ENCODE assay signal across 15 mouse cellular contexts in the genomic region with DNA sequence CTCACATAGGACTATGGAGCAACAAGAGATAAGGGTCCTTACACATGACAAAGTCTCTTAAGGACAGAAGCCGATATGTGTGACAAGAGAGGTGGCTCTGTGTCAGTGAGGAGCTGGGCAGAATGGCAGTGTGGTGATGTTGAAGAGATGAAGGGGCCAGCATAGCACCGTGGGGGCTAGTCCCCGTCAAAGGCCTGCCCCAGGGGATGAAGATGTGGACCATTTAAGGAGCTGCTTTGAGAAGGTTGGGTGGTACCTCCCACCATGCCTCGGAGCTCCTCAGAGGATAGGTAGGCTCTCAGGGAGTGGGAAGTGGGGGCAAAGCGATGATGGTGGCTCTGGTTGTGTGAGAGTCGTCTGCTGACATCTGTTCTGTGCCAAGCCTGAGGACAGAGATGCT. TPM values are rescaled to one million over a fixed set of nuclear protein-coding genes. Genes with fewer than 3 reads are reported as not detected.
DNase-seq lines count a peak whose midpoint lies in the region; ATAC-seq and TF ChIP-seq lines count a peak whose summit lies in the region.
"Had no signal": no experiment of that assay in that cellular context is flagged by ENCODE, and none has a peak within 500 bp of the region (broad histone marks: within the 10 kb centered on the region; RNA-seq: fewer than 3 reads in every experiment).

No protein-coding gene starts in this region.

- no peaks in the 10 kb centered on the region for H3K36me3 ChIP-seq in intestine, embryonic 16.5 days (ENCODE audit: control insufficient read depth, insufficient read depth, low read length)
- H3K36me3 ChIP-seq in intestine, embryonic 15.5 days: no peaks in the 10 kb centered on the region
- H3K36me3 ChIP-seq in midbrain, embryonic 15.5 days (replicated peaks): no peaks in the 10 kb centered on the region
- no peaks in the 10 kb centered on the region for H3K36me3 ChIP-seq in midbrain, embryonic 13.5 days
- H3K36me3 ChIP-seq in limb, embryonic 10.5 days: no peaks in the 10 kb centered on the region
- H3K36me3 ChIP-seq: embryonic facial prominence, embryonic 12.5 days; forebrain, embryonic 15.5 days; heart, embryonic 13.5 days had no signal

- WGBS in intestine, embryonic 16.5 days: 81% methylated on average over 6 of the region's 6 CpGs
- WGBS in intestine, embryonic 15.5 days: 85% methylated on average over 6 of the region's 6 CpGs
- 87% methylated on average over 6 of the region's 6 CpGs for WGBS in midbrain, embryonic 15.5 days
- WGBS in midbrain, embryonic 13.5 days: 91% methylated on average over 6 of the region's 6 CpGs
- WGBS in limb, embryonic 10.5 days: 88% methylated on average over 6 of the region's 6 CpGs

- intact Hi-C loops in gastrocnemius, adult 2 months (cut with DNase I): no loop called here

- no peak for DNase-seq in gastrocnemius, adult 2 months
- DNase-seq in gastrocnemius, postnatal 4 days (ENCODE audit: low spot score in 2 of 2): no peak
- no peak for DNase-seq in limb, embryonic 10.5 days (ENCODE audit: low spot score)
- DNase-seq: adrenal gland, postnatal 10 days; gastrocnemius, postnatal 25 days had no signal

- H3K4me1 ChIP-seq in intestine, embryonic 16.5 days (ENCODE audit: control insufficient read depth, insufficient read depth, low read length): peaks cover 6% of the 10 kb centered on the region; the same call in 1 of the 2 replicates
- no peaks in the 10 kb centered on the region; the same call in 1 of the 2 replicates for H3K4me1 ChIP-seq in intestine, embryonic 15.5 days (replicated peaks)
- no peaks in the 10 kb centered on the region; the same call in 1 of the 2 replicates for H3K4me1 ChIP-seq in midbrain, embryonic 15.5 days
- peaks cover 9% of the 10 kb centered on the region for H3K4me1 ChIP-seq in midbrain, embryonic 13.5 days (replicated peaks)
- H3K4me1 ChIP-seq in limb, embryonic 10.5 days: peaks cover 18% of the 10 kb centered on the region

- no peak for TF ChIP-seq CTCF in gastrocnemius, adult 2 months (IDR thresholded peaks at IDR 0.05)

- no peak overlapping the region for H3K9ac ChIP-seq in intestine, embryonic 16.5 days (ENCODE audit: low read depth, low read length)
- H3K9ac ChIP-seq in intestine, embryonic 15.5 days: no peak overlapping the region
- H3K9ac ChIP-seq in midbrain, embryonic 15.5 days: no peak overlapping the region
- no peak overlapping the region for H3K9ac ChIP-seq in midbrain, embryonic 13.5 days (replicated peaks)
- H3K9ac ChIP-seq: embryonic facial prominence, embryonic 12.5 days; forebrain, embryonic 15.5 days; heart, embryonic 13.5 days; hindbrain, embryonic 14.5 days had no signal

- no peaks in the 10 kb centered on the region for H3K9me3 ChIP-seq in intestine, embryonic 16.5 days (ENCODE audit: control insufficient read depth, low read length)
- no peaks in the 10 kb centered on the region for H3K9me3 ChIP-seq in intestine, embryonic 15.5 days
- H3K9me3 ChIP-seq in midbrain, embryonic 15.5 days: no peaks in the 10 kb centered on the region
- no peaks in the 10 kb centered on the region for H3K9me3 ChIP-seq in midbrain, embryonic 13.5 days
- H3K9me3 ChIP-seq in limb, embryonic 10.5 days (replicated peaks): no peaks in the 10 kb centered on the region
- H3K9me3 ChIP-seq: embryonic facial prominence, embryonic 12.5 days; forebrain, embryonic 15.5 days; heart, embryonic 13.5 days had no signal

- H3K4me2 ChIP-seq in intestine, embryonic 16.5 days (ENCODE audit: low read depth, low read length): no peak overlapping the region
- H3K4me2 ChIP-seq in intestine, embryonic 15.5 days (replicated peaks): no peak overlapping the region
- H3K4me2 ChIP-seq in midbrain, embryonic 15.5 days: no peak overlapping the region
- no peak overlapping the region for H3K4me2 ChIP-seq in midbrain, embryonic 13.5 days (replicated peaks)
- H3K4me2 ChIP-seq: embryonic facial prominence, embryonic 12.5 days; forebrain, embryonic 15.5 days; hindbrain, embryonic 14.5 days had no signal

- H3K27me3 ChIP-seq in intestine, embryonic 16.5 days (replicated peaks; ENCODE audit: control insufficient read depth, insufficient read depth, low read length): peaks cover 4% of the 10 kb centered on the region; the same call in 1 of the 2 replicates
- no peaks in the 10 kb centered on the region for H3K27me3 ChIP-seq in intestine, embryonic 15.5 days (replicated peaks)
- no peaks in the 10 kb centered on the region for H3K27me3 ChIP-seq in midbrain, embryonic 15.5 days (replicated peaks)
- no peaks in the 10 kb centered on the region for H3K27me3 ChIP-seq in midbrain, embryonic 13.5 days
- no peaks in the 10 kb centered on the region for H3K27me3 ChIP-seq in limb, embryonic 10.5 days (ENCODE audit: low read depth, poor library complexity, severe bottlenecking)
- H3K27me3 ChIP-seq: embryonic facial prominence, embryonic 12.5 days; forebrain, embryonic 15.5 days had no signal

- H3K4me3 ChIP-seq in gastrocnemius, adult 2 months: no peak overlapping the region
- no peak overlapping the region for H3K4me3 ChIP-seq in intestine, embryonic 16.5 days (ENCODE audit: low read length)
- H3K4me3 ChIP-seq in intestine, embryonic 15.5 days (replicated peaks): no peak overlapping the region
- no peak overlapping the region for H3K4me3 ChIP-seq in midbrain, embryonic 15.5 days
- no peak overlapping the region for H3K4me3 ChIP-seq in midbrain, embryonic 13.5 days (replicated peaks)
- H3K4me3 ChIP-seq in limb, embryonic 10.5 days: no peak overlapping the region
- H3K4me3 ChIP-seq: embryonic facial prominence, embryonic 12.5 days; forebrain, embryonic 15.5 days; heart, embryonic 13.5 days had no signal

- no peak for ATAC-seq in intestine, embryonic 16.5 days
- no peak for ATAC-seq in intestine, embryonic 15.5 days
- ATAC-seq in midbrain, embryonic 15.5 days (replicated peaks): 0 out of 2 replicates have a peak, but pooled peaks have one; percentile 17
- no peak for ATAC-seq in midbrain, embryonic 13.5 days
- ATAC-seq: forebrain, embryonic 15.5 days had no signal

- H3K27ac ChIP-seq in gastrocnemius, adult 2 months: peak overlapping the region; percentile 74
- 0 out of 2 replicates have a peak overlapping the region, but pooled peaks have one; percentile 0 for H3K27ac ChIP-seq in intestine, embryonic 16.5 days (ENCODE audit: low read length)
- no peak overlapping the region for H3K27ac ChIP-seq in intestine, embryonic 15.5 days
- H3K27ac ChIP-seq in midbrain, embryonic 15.5 days: no peak overlapping the region
- no peak overlapping the region for H3K27ac ChIP-seq in midbrain, embryonic 13.5 days
- no peak overlapping the region for H3K27ac ChIP-seq in limb, embryonic 10.5 days
- H3K27ac ChIP-seq: embryonic facial prominence, embryonic 12.5 days; forebrain, embryonic 15.5 days; hindbrain, embryonic 14.5 days had no signal

RNA-seq across cellular contexts. Expression of gene Pcsk6, which starts 41.9 kb away (rescaled TPM):
- total RNA-seq in gastrocnemius, adult 2 months (2021): 10 to 100 TPM; 17.7 to 20.8 TPM
- total RNA-seq in gastrocnemius, postnatal 4 days (2021): 10 to 100 TPM; 45.4 to 64.7 TPM
- polyA plus RNA-seq in intestine, embryonic 16.5 days (2015; fragmentation: Nextera tagmentation; extraction: Ambion mirVana): 2.2 and 2.3 TPM in 2 replicates
- polyA plus RNA-seq in intestine, embryonic 15.5 days (2015; fragmentation: Nextera tagmentation; extraction: Ambion mirVana): 2.6 and 2.8 TPM in 2 replicates
- 1.1 TPM in 2 replicates for polyA plus RNA-seq in midbrain, embryonic 15.5 days (2015; fragmentation: Nextera tagmentation; extraction: Ambion mirVana)
- polyA plus RNA-seq in midbrain, embryonic 13.5 days (2015; fragmentation: Nextera tagmentation; extraction: Ambion mirVana): 0.52 and 0.74 TPM in 2 replicates
- 1.1 and 1.8 TPM in 2 replicates for polyA plus RNA-seq in limb, embryonic 10.5 days (2016; fragmentation: Nextera tagmentation; extraction: Ambion mirVana)
- total RNA-seq: hematopoietic stem cell, adult 5-6 weeks; MEL had no signal

Comparison
In these comparisons a context has a peak if more than half of its experiments do, and no peak if none do; other contexts are left out.
1. H3K27ac ChIP-seq: peak in gastrocnemius, adult 2 months (single experiment) and intestine, embryonic 16.5 days (single experiment); none in intestine, embryonic 15.5 days (single experiment), midbrain, embryonic 15.5 days (single experiment), midbrain, embryonic 13.5 days (single experiment) and limb, embryonic 10.5 days (single experiment).